Mouse (Mus musculus) cerebellum, adult 2 months (tissue): ENCODE measurements at regions not wholly inside any gene's neighbourhood (a gene's known extent, or its start where the extent isn't known, plus 50 kb on each side); places are given as distances from the start of the nearest gene placed in this dataset.
A peak's percentile ranks its signal among the peaks of the same experiment; 100 is the strongest.

ENCODE experiments used
- DNase-seq, 2 experiments: peaks; one replicate each; pipeline ENCODE4 v3.0.0; 2021
- H3K27ac ChIP-seq: fragments of 200-500 bp; 2 replicates; pipeline ENCODE4 v1.5.1; 2012; ENCODE audit warnings: low read length, control low read depth, inconsistent platforms; ENCODE audit not compliant: insufficient read depth
- H3K27me3 ChIP-seq: fragments of 200-500 bp; 2 replicates; pipeline ENCODE4 v1.6.1; 2012; ENCODE audit warnings: inconsistent platforms, mild to moderate bottlenecking, low read length, moderate library complexity; ENCODE audit not compliant: control insufficient read depth, insufficient read depth
- H3K4me1 ChIP-seq: fragments of 200-500 bp; 2 replicates; pipeline ENCODE4 v1.6.1; 2011; ENCODE audit warnings: low read length; ENCODE audit not compliant: control insufficient read depth, insufficient read depth
- H3K4me3 ChIP-seq: fragments of 200-500 bp; replicated peaks from 2 replicates; pipeline ENCODE3; 2011; ENCODE audit warnings: mild to moderate bottlenecking, low read depth, low read length, control low read depth; ENCODE audit not compliant: insufficient read depth
- CTCF ChIP-seq: fragments of 200-500 bp; IDR thresholded peaks from 2 replicates; pipeline ENCODE4 v1.5.1; 2011; ENCODE audit warnings: low read depth, mild to moderate bottlenecking, control low read depth, low read length, moderate library complexity, borderline replicate concordance; ENCODE audit not compliant: insufficient read depth
- POLR2A ChIP-seq: fragments of 200-500 bp; IDR thresholded peaks from 2 replicates; pipeline ENCODE4 v1.6.1; 2011; ENCODE audit warnings: low read length, control low read depth, borderline replicate concordance; ENCODE audit not compliant: insufficient read depth
- WGBS: fragments of 180-500 bp; shearing (Covaris S2); methylation state at CpG from one replicate; pipeline ENCODE4 v1.1.7; 2018; 5-methylcytosine and 5-hydroxymethylcytosine counted together

DNA sequence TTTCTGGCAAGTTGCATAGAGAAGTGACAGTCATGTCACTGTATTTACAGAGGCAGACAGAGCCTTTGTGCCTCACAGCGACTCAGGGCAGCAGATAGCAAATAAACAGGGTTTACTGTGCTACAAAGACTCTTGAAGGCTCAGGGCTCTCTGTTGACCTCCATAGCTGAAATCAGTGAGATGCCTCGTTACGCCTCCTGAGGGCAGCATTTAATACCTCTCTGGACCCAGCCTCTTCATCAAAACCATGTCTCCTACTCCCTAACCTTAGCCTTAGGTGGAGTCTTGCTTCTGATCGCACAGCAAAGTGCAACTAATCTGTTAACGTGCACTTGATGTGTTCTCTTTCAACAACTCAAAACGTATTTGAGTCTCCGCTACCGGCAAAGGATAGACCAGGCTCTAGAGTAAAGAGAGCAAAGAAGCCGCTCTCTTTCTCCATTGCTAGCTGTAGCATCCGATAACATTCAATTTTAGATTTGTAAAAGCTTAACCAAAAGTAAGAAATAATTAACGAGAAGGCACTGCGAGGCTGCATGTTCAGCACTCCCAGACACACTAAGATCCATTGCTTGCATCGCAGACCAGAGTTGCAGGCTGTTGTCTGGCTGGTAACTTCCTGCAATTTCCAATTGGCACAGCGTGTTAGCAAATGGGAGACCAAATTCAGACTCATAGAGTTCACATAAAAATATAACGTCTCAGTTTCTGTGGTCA is 101.1 kb upstream of the Man2a1 start:
- Histone ChIP-seq H3K4me1 (no peaks in the 10 kb centered on the region), H3K27me3 (no peaks in the 10 kb centered on the region), H3K4me3 (no peak overlapping the region), H3K27ac (no peak overlapping the region)
- TF ChIP-seq POLR2A (no peak), CTCF (peak; percentile 51; the same call in 1 of the 2 replicates)
- WGBS: 56% methylated on average over 15 of the region's 15 CpGs
- peak; percentile 36 to 37 for DNase-seq

- no peak overlapping the region for H3K27ac ChIP-seq
- H3K4me1 ChIP-seq: no peaks in the 10 kb centered on the region
- WGBS: 89% methylated on average over 2 of the region's 2 CpGs
- H3K27me3 ChIP-seq: no peaks in the 10 kb centered on the region
- no peak for DNase-seq
- no peak for TF ChIP-seq CTCF
- no peak for TF ChIP-seq POLR2A
- no peak overlapping the region for H3K4me3 ChIP-seq
Measured at GRCm38 (mm10) chr17:64502376-64502775, 98.2 kb upstream of the Man2a1 start.

DNA sequence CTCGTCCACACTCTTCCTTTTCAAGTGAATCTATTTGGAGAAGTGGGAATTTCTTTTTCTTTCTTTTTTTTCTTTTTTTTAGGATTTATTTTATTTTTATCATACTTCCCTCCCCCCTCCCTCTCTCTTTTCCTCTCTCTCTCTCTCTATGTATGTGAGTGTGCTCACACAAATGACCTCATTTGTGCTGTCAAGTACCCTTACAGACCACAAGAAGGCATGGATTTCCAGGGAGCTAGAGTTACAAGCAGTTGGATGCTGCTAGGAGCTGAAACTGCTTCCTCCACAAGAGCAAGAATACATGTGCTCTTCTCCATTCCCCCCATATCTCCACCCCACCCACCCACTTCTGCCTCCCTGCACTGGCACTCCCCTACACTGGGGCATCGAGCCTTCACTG is 94.6 kb upstream of the Man2a1 start:
- no peak for TF ChIP-seq CTCF
- no peak for TF ChIP-seq POLR2A
- no peak overlapping the region for H3K4me3 ChIP-seq
- no peak overlapping the region for H3K27ac ChIP-seq
- WGBS: 88% methylated on average over 2 of the region's 2 CpGs
- H3K4me1 ChIP-seq: no peaks in the 10 kb centered on the region
- DNase-seq: no peak
- H3K27me3 ChIP-seq: no peaks in the 10 kb centered on the region; the same call in 1 of the 2 replicates

DNA sequence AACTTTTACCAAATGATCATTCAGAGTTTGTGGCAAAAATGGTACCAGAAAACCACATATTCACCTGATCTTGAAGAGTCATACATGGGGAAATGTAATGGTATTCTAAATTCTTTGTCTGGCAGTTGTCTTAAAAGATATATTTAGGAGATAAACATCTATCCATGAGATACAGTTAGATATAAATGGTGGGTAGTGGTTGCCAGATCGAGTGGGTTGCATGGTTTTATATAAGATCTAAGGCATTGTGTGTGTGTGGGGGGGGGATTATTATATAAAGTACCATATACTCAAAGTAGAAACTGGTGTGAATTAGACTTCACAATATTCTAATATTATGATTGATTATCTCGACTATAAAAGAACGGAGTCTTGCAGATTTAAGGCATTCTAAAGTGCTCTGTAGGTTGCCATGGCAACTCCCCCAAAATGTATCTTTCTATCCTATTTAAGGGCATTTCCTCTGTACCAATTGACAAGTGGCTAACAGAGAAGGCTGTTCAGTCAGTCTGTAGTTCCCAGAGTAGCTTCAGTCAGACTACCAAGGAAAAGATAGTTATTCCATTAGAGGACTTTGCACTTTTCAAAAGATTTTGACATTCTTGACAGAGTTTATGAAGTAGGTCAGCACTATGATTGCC is 89.3 kb upstream of the Man2a1 start:
- H3K27ac ChIP-seq: no peak overlapping the region
- no peak for TF ChIP-seq POLR2A
- TF ChIP-seq CTCF: no peak
- H3K4me3 ChIP-seq: no peak overlapping the region
- no peak for DNase-seq
- H3K27me3 ChIP-seq: no peaks in the 10 kb centered on the region; the same call in 1 of the 2 replicates
- WGBS: 86% methylated on average over 3 of the region's 3 CpGs
- H3K4me1 ChIP-seq: no peaks in the 10 kb centered on the region

DNA sequence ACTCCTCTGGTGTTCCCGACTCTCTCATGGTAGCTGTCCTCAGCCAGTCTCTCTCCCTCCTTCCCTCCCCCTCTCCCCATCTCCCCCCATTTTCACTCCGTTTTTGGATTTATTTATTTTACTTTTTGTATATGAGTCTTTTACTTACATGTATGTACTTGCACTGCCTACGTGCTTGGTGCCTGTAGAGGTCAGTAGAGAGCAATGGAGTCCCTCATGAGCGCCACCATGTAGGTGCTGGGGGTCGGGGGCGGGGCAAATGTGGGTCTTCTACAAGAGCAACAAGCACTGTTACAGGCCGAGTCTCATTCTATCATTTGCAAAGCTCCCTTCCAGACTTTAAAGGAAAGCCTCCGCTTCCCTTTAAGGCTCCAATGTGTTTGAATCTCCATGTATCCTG is 78.3 kb upstream of the Man2a1 start:
- TF ChIP-seq POLR2A (no peak), CTCF (peak; percentile 32; the same call in 1 of the 2 replicates)
- 78% methylated on average over 8 of the region's 8 CpGs for WGBS
- H3K4me1 ChIP-seq: no peaks in the 10 kb centered on the region
- DNase-seq: no peak
- no peaks in the 10 kb centered on the region for H3K27me3 ChIP-seq
- H3K4me3 ChIP-seq: no peak overlapping the region
- no peak overlapping the region for H3K27ac ChIP-seq

- H3K27ac ChIP-seq: no peak overlapping the region
- no peaks in the 10 kb centered on the region for H3K27me3 ChIP-seq
- WGBS: 81% methylated on average over 8 of the region's 8 CpGs
- TF ChIP-seq CTCF: no peak
- no peak for TF ChIP-seq POLR2A
- H3K4me3 ChIP-seq: no peak overlapping the region
- DNase-seq: no peak
- H3K4me1 ChIP-seq: no peaks in the 10 kb centered on the region
Measured at GRCm38 (mm10) chr17:64523899-64524298, 76.6 kb upstream of the Man2a1 start.

DNA sequence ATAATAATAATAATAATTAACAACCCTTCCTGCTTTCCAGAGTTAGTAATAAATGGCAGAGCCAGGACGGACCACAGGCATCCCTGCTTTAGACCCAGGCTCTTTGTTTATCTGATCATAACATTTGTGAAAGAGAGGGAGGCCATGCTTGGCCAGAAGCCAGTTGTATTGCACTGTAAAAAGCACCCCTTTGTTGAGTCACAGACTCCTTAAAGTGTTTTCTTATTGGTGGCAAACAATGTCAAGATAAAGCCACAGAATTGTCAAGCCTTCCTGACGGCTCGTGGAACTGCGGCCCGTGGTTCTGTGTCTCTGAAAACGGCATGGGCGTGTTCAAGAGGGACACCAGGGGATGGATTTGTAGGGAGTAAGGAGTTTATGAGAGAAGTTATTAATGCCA is 72.7 kb upstream of the Man2a1 start:
- H3K27ac ChIP-seq: no peak overlapping the region
- no peak for DNase-seq
- no peaks in the 10 kb centered on the region for H3K4me1 ChIP-seq
- H3K27me3 ChIP-seq: no peaks in the 10 kb centered on the region
- no peak overlapping the region for H3K4me3 ChIP-seq
- WGBS: 60% methylated on average over 7 of the region's 7 CpGs
- no peak for TF ChIP-seq POLR2A
- TF ChIP-seq CTCF: no peak

DNA sequence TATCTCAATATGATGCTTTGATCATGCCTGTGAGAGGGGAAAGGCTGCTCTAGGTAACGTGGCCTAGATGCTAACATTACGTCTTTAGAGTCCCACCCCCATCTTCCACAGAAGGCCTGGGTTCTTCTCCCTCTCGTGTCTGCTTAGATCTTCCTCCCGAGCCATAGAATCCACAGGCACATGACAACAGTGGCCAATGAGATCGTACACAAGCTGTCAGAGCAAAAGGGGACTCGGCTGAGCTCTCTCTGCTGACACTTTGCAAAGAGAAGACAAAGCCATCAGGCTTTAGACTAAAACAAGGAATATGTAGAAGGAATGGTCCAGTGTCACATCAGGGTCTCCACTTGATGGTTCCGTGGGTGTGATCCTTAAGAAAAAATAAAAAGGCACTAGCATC is 72.1 kb upstream of the Man2a1 start:
- 70% methylated on average over 7 of the region's 7 CpGs for WGBS

More for the DNA sequence above, 72.1 kb upstream of the Man2a1 start:
- Histone ChIP-seq H3K4me1 (no peaks in the 10 kb centered on the region), H3K27ac (no peak overlapping the region), H3K4me3 (no peak overlapping the region), H3K27me3 (no peaks in the 10 kb centered on the region)
- DNase-seq: no peak
- no peak for TF ChIP-seq CTCF
- TF ChIP-seq POLR2A: no peak
